Mouse (Mus musculus) frontal cortex, adult 2 months (tissue): ENCODE results near the gene Gm14327. TPM values are rescaled to one million over a fixed set of nuclear protein-coding genes. Genes with fewer than 3 reads are reported as not detected.
"Not testable (repeated sequence)": the region's sequence is repeated elsewhere in the genome, so short reads cannot be mapped to it uniquely, and the experiment has no call there.

Experiments used
- DNase-seq, 2 experiments: peaks; one replicate each; pipeline ENCODE4 v3.0.0; 2022; ENCODE audit warnings: low spot score in 1 of 2; ENCODE audit errors: extremely low spot score in 1 of 2
- polyA plus RNA-seq: library from polyadenylated mRNA; depleted of rRNA; stranded (reverse); fragments of >200 nt; gene quantifications from 2 replicates; pipeline ENCODE4 v1.2.3, GENCODE M21; 2012; rRNA removed

Gm14327 gene
- polyA plus RNA-seq, result 1.9 and 3.5 TPM in 2 replicates

- not testable (repeated sequence) for DNase-seq
Measured at GRCm38 (mm10) chr2:177897046-177897578, at the start of gene Gm14327. Gm14327 (plus strand) TSS chr2:177897096.

DNA sequence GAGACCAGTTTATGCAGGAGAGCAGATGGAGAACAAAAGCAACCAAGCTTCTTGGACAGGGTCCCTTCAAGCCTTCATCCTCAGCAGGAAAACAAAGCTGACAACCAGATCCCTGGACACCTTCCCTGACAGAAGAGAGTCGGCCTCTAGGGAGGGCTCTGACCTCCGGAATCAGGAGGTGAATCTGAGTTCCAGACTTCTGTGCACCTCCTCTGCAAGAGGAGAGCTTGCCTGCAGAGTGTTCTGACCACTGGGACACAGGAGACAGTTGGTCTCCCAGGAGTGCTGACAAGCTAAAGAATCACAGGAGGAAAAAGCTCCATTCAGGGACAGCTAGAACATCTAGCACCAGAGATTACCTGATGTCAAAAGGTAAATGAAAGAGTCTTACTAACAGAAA is 34.6 kb upstream of the Gm14327 start:
- not testable (repeated sequence) for DNase-seq

- not testable (repeated sequence) for DNase-seq
Measured at GRCm38 (mm10) chr2:177887743-177888142, 9.2 kb upstream of the Gm14327 start.

DNA sequence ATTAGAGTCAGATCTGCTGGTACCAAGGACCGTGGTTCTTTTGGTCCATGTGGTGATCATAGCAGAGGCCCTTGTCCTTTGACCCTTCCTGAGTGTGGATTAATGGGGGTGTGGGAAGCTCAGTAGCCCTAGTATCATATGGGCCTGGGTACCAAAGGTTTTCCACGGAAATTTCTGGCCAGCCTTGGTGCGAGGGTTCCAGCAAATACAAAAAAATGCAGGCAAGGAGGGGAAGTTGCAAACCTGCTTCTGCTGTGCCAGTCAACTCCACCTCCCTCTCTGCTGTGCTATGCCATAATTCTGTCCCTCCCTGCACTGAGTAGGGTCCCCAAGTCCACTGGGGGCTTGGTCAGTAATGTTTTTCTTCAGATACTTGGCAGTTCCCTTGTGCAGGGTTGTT is 1.3 kb downstream of the Gm14327 start:
- not testable (repeated sequence) for DNase-seq

GRCm38 (mm10) chr2:177903276-177903675 is 6.4 kb downstream of the Gm14327 start:
- DNase-seq, result not testable (repeated sequence)

GRCm38 (mm10) chr2:177925563-177926103 is 28.7 kb downstream of the Gm14327 start, which contains the start of gene Zfp972:
Zfp972 (minus strand) TSS chr2:177925613.
- DNase-seq, result not testable (repeated sequence)

Other genes starting within 250 kb of the Gm14327 start
- gene Gm14322, start 137.8 kb upstream of the Gm14327 start, polyA plus RNA-seq, result 11.3 and 14.9 TPM in 2 replicates
- 57.3 and 64.1 TPM in 2 replicates for gene Gm14325, start 56.8 kb upstream of the Gm14327 start, polyA plus RNA-seq
- gene Zfp972, start 28.5 kb downstream of the Gm14327 start, polyA plus RNA-seq, result 0.55 and 1.1 TPM in 2 replicates
- gene Gm14326, start 60.2 kb downstream of the Gm14327 start, polyA plus RNA-seq, result 18.6 and 23.6 TPM in 2 replicates
- 10.4 and 11.9 TPM in 2 replicates for gene Zfp971, start 126.2 kb downstream of the Gm14327 start, polyA plus RNA-seq
- gene Zfp931, start 181.4 kb downstream of the Gm14327 start, polyA plus RNA-seq, result 15.7 and 15.8 TPM in 2 replicates
- gene Phactr3, start 221.9 kb downstream of the Gm14327 start, polyA plus RNA-seq, result 139 and 140 TPM in 2 replicates